Mouse (Mus musculus) cerebellum, postnatal 14 days (tissue): ENCODE data around the gene Dmrta2.

Experiments
- DNase-seq, 2 experiments: peaks; one replicate each; pipeline ENCODE4 v3.0.0; 2021; ENCODE audit warnings: mixed read lengths in 2 of 2

Gene Dmrta2

DNA sequence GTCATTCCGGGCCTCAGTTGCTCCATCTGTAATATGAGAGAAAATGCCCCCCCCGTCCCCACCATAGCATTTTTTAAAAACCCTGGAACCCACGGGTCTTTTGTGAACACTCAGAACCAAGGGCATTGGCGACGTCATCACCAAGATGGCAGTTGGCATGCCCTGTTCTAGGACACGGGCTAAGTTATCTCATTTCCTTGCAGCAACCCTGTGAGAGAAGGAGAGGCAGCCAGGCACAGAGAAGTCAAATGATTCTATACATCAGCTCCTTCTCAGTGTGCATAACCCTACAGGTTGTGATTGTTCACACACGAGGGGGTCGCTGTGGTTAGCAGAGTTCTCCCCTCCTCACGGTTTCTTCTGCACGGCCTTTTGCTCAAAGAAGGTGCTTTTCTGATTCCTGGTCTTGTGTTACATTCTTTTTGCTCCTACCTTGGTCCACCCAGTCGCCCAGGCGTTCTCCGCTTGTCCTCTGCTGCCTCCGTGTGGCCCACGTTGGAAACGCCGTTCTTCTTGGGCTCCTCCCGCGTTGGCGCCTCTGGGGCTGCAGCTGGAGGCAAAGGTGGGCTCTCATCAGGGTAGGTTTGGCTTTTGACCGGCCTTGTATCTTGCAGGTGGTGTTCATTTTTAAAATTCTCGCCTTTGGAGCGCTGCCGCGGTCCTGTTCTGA, 44.2 kb downstream of the Dmrta2 start:
- DNase-seq: peak; percentile 90 to 95

DNA sequence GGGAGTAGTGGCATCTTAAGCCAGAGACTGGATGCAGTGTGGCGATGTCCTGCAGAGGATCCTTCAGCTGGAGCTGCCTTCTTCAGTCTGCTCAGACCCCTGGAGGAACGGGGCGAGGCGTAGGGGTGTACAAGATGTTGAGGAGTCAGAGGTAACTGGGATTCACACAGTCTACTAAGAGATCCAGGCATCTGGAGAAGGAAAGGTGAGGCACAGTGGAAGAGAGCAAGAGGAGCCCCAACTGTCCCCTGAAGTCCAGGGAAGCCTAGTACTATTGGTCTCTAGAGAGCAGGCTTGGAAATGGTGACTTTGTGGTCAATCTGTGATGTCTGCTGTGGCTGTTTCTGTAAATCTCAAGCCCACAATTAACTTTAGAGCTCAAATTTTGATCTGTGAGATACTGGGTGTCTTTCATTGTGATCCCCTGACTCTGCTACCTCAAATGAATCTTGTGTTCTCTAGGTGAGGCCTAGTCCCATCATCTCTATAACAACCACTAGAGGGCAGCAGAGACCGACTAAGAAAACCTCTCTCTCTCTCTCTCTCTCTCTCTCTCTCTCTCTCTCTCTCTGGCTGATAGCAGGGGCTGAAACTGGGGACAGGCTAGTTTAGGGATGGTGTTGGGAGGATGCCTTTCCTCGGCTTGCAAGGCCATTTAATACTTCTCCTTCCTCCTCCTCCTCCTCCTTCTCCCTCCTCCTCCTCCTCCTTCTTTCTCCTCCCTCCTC, 50.8 kb downstream of the Dmrta2 start:
- peak; percentile 62 to 73 for DNase-seq

DNA sequence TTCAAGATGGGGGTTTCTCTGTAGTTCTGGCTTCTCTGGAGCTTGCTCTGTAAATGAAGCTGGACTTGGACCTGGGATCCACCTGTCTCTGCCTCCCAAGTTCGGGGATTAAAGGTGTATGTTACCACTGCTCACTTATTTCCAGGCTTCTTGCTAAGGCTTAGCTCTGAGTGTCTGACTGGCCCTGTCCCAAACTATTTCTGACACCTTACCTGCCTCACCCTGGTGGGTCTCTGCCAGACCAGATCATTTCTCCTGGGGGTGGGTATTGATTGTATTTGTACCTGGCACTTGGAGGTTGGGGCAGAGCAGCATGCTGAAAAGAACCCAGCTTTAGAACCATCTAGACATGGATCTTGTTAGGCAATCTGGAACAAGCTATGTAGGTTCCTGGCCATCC, 51.6 kb downstream of the Dmrta2 start:
- DNase-seq: no peak
